Mouse (Mus musculus): ENCODE measurements around the gene Map3k11. TPM values are rescaled to one million over a fixed set of nuclear protein-coding genes. Genes with fewer than 3 reads are reported as not detected.
A peak's percentile ranks its signal among the peaks of the same experiment; 100 is the strongest.

The Map3k11 gene
- polyA plus RNA-seq, 1 experiment from 2014 or later, result 29.9 TPM

DNA sequence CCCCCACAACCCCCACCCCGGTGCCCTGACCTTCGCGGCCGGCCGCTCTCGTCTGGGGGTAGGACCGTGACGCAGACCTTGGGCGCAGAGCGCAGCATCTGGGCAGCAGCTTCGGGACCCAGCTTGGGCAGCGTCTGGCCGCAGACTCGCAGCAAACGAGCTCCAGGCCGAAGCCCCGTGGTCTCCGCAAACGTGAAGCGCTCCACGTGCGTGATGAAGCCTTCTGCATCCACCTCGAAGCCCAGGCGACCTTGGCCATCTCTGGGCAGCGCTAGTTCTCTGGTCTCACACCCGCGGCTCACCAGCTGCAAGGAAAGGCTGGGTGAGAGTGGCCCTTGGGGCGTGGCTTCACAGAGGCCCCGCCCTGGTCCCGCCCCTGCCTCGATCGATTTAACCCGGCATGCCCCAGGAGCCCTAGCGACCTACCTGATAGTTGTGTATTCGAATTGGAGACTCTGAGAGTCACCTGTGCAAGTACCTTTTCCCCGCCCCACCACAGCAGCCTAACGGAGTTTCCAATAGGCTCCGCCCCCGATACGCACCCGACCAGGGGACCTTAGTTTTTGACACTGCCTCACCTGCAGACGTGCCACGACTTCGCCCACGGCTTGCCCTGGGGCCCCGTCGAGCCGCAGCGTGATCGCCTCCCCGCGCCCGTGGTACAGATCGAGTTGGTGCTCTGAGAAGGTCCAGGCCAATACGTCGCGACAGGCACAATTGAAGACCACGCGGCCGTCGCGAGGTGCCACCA lies 34.4 kb upstream of the Map3k11 start:
- DNase-seq (ENCODE audit: low spot score), result peak; percentile 79
- WGBS, result 5% methylated on average over 62 of the region's 62 CpGs
- Histone ChIP-seq H3K27me3 (ENCODE audit: low read depth, poor library complexity, severe bottlenecking) (peaks cover 59% of the 10 kb centered on the region), H3K27ac (replicated peaks) (peak overlapping the region; percentile 14; the same call in 1 of the 2 replicates), H3K4me3 (peak overlapping the region; percentile 56), H3K36me3 (peaks cover 46% of the 10 kb centered on the region), H3K4me1 (peaks cover 34% of the 10 kb centered on the region), H3K9me3 (replicated peaks) (no peaks in the 10 kb centered on the region)

DNA sequence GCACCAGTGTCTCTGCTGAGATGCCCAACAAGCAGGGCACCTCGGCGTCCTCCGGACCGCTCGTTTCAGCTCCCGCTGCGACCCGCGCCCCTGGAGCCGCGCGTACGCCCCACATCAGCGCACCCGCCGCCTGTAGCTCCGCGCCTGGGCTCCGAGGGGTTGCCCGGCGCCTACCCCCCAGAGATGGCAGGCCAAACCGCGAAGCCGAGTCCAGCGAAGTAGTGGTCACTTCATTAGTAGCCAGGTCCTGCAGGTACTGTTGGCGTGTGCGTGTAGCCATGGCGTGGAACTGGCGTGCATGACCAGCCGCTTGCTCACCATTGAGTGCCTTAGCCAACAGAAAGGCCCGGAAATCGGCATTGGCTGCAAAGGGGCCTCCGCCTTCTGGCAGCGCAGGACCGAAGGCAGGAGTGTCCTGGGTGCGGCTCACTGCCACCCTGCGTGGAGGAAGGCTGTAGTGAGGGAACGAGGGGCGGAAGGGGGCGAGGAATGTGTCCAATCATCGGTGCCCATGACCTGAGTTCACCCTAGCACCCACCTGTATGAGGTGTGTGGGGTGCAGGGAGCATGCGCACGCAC lies 33.7 kb upstream of the Map3k11 start:
- H3K27me3 ChIP-seq (ENCODE audit: low read depth, poor library complexity, severe bottlenecking), result peaks cover 59% of the 10 kb centered on the region
- H3K4me1 ChIP-seq, result peaks cover 27% of the 10 kb centered on the region
- H3K9me3 ChIP-seq (replicated peaks), result no peaks in the 10 kb centered on the region
- WGBS, result 5% methylated on average over 43 of the region's 43 CpGs
- DNase-seq (ENCODE audit: low spot score), result peak; percentile 35
- H3K4me3 ChIP-seq, result peak overlapping the region; percentile 56
- H3K36me3 ChIP-seq, result peaks cover 50% of the 10 kb centered on the region
- peak overlapping the region; percentile 14; the same call in 1 of the 2 replicates for H3K27ac ChIP-seq (replicated peaks)

DNA sequence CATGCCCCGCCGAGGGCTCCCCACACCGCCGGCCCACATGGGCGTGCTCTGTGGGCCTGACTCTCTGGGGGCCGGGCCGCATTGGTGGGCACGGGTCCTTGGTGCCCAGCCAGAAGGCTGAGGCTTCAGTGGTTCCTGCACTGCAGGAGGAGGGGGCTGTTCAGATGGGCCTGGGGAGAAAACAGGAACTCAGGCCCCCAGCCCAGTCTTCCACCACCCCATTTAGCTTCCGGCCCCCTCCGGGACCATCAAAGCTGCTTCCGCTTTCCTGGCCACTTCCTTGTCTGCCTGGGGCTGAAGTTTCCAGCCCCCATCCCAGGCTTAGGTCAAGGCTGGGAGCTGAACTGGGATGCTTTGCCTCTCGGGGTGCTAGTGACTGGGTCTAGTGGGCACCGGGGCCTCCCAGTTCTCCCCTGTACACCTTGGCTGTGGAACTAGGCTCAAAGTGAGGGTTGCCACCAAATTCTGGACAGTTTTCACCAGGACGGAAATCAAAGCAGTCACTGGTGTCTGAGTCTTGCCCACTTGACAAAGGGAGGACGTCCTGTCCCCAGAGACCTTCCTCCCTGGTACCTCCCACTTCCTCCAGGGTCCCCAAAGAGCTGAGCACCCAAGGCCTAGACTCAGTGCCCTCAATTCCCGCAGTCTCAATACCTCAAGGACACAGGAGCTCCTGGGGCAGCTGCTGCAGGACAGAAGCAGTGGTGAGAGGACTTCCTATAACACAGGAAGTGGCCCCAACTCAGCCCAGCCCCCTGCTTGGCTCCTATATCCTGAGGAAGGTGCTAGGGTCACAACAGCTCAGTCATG lies 27.4 kb upstream of the Map3k11 start:
- Histone ChIP-seq H3K4me3 (peak overlapping the region; percentile 23; the same call in 1 of the 2 replicates), H3K27me3 (ENCODE audit: low read depth, poor library complexity, severe bottlenecking) (peaks cover 10% of the 10 kb centered on the region), H3K36me3 (peaks cover 37% of the 10 kb centered on the region), H3K9me3 (replicated peaks) (no peaks in the 10 kb centered on the region), H3K27ac (replicated peaks) (peak overlapping the region; percentile 57), H3K4me1 (peaks cover 31% of the 10 kb centered on the region)
- WGBS, result 87% methylated on average over 16 of the region's 16 CpGs
- no peak for DNase-seq (ENCODE audit: low spot score)

DNA sequence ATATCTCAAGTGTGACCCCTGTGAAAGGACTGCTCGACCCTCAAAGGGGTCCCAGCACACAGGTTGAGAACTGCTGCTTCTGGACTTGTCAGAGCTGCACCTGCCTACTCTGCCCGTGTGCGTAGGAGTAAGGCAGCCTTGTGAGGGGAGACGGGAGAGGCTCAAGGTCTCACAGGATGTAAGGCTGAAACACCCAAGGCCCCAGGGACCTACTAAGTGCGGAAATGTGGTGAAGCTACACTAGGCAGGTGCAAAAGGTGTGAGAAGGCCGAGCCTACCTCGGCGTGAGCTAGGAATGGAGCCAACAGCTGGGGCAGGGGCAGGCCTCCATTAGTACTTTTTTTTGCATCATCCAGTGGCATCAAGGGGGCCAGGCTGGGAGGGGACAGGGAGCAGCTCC lies 26.2 kb upstream of the Map3k11 start:
- H3K36me3 ChIP-seq, result peaks cover 40% of the 10 kb centered on the region
- H3K4me1 ChIP-seq, result peaks cover 31% of the 10 kb centered on the region
- peak overlapping the region; percentile 82 for H3K27ac ChIP-seq (replicated peaks)
- H3K27me3 ChIP-seq (ENCODE audit: low read depth, poor library complexity, severe bottlenecking), result no peaks in the 10 kb centered on the region
- H3K9me3 ChIP-seq (replicated peaks), result no peaks in the 10 kb centered on the region
- DNase-seq (ENCODE audit: low spot score), result no peak
- WGBS, result 86% methylated on average over 8 of the region's 8 CpGs
- H3K4me3 ChIP-seq, result peak overlapping the region; percentile 57

DNA sequence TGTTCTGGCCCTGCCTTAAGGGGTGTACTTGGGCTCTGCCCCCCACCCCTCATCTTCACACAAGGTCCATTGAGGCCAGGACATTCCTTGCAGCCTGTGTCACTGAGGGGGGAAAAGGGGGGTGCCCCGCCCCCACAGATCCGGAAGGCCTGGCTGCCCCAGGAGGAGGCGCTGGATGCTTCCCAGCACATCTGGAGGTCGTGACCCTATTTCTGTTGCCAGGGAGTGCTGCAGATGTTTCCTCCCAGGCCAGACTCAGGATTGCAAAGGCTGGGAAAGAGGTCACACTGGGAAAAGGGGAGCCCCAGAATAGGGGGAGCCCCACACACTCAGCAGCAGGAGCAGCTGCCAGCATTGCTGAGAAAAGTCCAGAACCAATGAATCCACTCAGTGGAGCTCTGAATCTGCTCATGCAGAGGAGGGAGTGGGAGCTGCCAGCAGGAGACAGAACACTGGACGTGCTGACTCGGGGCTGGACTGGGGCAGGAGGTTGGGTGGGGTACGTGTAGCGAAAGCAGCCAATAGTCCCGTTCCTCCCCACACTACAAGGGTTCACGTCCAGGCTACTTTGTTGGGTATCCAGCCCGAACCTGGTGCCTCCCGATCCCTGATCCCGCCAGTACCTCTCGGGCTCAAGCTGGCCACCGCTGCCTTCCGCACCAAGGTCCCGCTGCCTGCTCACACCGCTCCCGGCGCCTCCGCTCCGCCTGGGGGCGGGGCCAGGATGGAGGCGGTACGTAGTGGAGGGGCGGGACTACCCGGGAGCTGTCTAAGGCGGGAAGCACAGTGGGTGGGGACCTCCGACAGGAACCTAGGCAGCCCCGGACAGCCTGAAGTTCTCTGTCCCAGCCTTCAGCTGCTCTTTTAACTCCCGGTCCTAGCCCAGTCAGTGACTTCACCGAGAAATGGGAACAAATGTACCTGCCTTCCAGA lies 25.3 kb upstream of the Map3k11 start, which contains the start of gene Sipa1:
Gene Sipa1 (minus strand): TSS at position 727 of the 933 bp plus-strand sequence.
- H3K27ac ChIP-seq (replicated peaks), result peak within 1 kb of the TSS; percentile 82
- DNase-seq (ENCODE audit: low spot score), result peak; percentile 89
- WGBS, result under 1% methylated on average over 32 of the region's 32 CpGs
- H3K4me1 ChIP-seq, result peaks cover 31% of the 10 kb centered on the region
- H3K36me3 ChIP-seq, result peaks cover 46% of the 10 kb centered on the region
- no peaks in the 10 kb centered on the region for H3K27me3 ChIP-seq (ENCODE audit: low read depth, poor library complexity, severe bottlenecking)
- H3K9me3 ChIP-seq (replicated peaks), result no peaks in the 10 kb centered on the region
- H3K4me3 ChIP-seq, result peak within 1 kb of the TSS; percentile 57

DNA sequence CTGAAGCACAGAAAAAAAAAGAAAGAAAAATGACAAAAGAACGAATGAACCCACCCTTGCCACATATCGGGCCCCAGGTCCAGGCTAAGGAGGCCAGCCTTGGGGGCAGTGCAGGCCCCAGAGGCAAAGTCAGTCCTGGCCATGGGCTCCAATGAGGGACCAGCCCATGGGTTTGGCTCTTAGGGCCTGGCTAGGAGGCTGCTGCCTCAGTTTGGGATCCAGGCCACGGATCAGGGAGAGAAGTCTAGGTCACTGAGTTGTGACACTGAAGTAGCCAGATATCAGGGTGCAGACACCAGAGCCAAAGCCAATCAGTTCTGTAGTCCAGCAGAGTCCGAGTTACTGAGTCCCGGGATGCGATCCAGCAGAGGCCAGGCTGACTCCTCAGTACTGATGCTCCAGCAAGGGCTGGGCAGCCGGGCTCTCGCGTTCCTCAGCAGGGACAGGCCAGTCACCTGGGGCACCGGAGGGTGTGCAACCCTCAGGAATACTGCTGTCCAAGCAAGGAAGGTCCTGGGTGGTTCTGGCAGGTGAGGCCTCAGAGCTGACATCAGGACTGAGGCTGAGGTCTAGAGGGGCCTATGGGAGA lies 23.8 kb upstream of the Map3k11 start:
- H3K27me3 ChIP-seq (ENCODE audit: low read depth, poor library complexity, severe bottlenecking), result no peaks in the 10 kb centered on the region
- H3K4me1 ChIP-seq, result peaks cover 31% of the 10 kb centered on the region
- no peak for DNase-seq (ENCODE audit: low spot score)
- 0 out of 2 replicates have a peak overlapping the region, but pooled peaks have one; percentile 23 for H3K27ac ChIP-seq (replicated peaks)
- no peak overlapping the region; the same call in 1 of the 2 replicates for H3K4me3 ChIP-seq
- WGBS, result 92% methylated on average over 10 of the region's 10 CpGs
- no peaks in the 10 kb centered on the region for H3K9me3 ChIP-seq (replicated peaks)
- peaks cover 54% of the 10 kb centered on the region for H3K36me3 ChIP-seq

DNA sequence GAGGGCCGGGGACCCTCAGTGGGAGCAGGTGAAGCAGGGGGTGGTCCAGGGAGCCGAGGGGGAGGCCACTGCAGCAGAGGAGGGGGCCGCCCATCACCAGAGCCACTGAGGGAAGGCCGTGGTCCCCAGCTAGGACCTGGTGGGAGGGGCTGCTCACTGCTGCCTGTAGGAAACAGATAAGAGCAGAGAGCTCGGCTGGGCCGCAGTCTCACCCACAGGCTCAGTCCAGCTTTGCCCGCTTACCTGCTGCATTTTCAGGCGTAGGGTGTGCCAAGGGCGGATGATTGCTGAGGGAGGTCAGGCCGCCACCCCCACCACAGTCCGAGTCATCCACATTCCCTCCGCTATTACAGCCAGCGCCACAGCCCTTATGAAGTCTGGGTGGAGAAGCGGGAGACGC lies 23.1 kb upstream of the Map3k11 start:
- no peak for DNase-seq (ENCODE audit: low spot score)
- 91% methylated on average over 15 of the region's 15 CpGs for WGBS
- no peaks in the 10 kb centered on the region for H3K27me3 ChIP-seq (ENCODE audit: low read depth, poor library complexity, severe bottlenecking)
- peaks cover 61% of the 10 kb centered on the region for H3K36me3 ChIP-seq
- peak overlapping the region; percentile 55; the same call in 1 of the 2 replicates for H3K27ac ChIP-seq (replicated peaks)
- no peak overlapping the region for H3K4me3 ChIP-seq
- peaks cover 31% of the 10 kb centered on the region for H3K4me1 ChIP-seq
- no peaks in the 10 kb centered on the region for H3K9me3 ChIP-seq (replicated peaks)

DNA sequence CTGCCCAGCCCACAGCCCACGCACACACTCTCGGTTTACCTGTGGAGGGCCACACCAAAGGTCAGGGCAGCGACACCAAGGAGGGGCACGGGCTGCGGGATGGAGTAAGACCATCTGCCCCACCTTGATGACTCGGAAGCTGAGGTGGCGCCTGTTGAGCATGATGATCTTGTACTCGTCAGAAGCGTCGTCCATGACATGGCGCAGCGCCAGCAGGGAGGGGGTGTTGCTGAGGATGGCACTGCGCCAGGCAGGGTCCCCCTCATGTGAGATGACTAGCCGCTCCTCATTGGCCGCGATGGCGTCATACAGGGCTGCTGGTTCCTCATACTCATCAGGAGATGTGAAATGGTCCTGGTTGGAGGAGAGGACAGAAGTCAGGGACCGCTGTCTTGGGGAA lies 22.2 kb upstream of the Map3k11 start:
- Histone ChIP-seq H3K4me1 (peaks cover 28% of the 10 kb centered on the region), H3K9me3 (replicated peaks) (no peaks in the 10 kb centered on the region), H3K4me3 (peak overlapping the region; percentile 14; the same call in 1 of the 2 replicates), H3K27me3 (ENCODE audit: low read depth, poor library complexity, severe bottlenecking) (no peaks in the 10 kb centered on the region), H3K36me3 (peaks cover 71% of the 10 kb centered on the region), H3K27ac (replicated peaks) (no peak overlapping the region)
- WGBS, result 97% methylated on average over 18 of the region's 18 CpGs
- DNase-seq (ENCODE audit: low spot score), result no peak

DNA sequence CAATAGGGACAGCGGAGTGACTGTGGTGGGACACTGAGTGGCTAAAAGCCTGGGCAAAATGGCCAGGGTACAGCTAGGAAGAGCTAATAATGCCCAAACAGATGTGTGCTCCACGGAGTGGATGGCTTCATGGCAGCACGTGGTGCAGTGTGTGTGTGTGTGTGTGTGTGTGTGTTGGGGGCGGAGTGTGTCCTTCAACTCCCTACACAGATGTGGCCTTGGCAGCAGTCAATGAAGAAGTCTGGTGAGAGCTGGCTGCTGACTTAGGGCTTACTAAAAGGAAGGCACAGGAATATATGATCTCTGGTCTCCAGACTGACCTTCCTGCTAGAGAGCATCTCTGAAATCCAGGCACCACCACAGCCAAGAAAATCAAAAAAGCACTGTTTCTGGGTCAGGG lies 20.2 kb upstream of the Map3k11 start:
- Histone ChIP-seq H3K9me3 (replicated peaks) (no peaks in the 10 kb centered on the region), H3K4me3 (no peak overlapping the region), H3K27ac (replicated peaks) (no peak overlapping the region), H3K27me3 (ENCODE audit: low read depth, poor library complexity, severe bottlenecking) (no peaks in the 10 kb centered on the region), H3K4me1 (peaks cover 16% of the 10 kb centered on the region), H3K36me3 (peaks cover 90% of the 10 kb centered on the region)
- 94% methylated on average over 4 of the region's 4 CpGs for WGBS
- no peak for DNase-seq (ENCODE audit: low spot score)

DNA sequence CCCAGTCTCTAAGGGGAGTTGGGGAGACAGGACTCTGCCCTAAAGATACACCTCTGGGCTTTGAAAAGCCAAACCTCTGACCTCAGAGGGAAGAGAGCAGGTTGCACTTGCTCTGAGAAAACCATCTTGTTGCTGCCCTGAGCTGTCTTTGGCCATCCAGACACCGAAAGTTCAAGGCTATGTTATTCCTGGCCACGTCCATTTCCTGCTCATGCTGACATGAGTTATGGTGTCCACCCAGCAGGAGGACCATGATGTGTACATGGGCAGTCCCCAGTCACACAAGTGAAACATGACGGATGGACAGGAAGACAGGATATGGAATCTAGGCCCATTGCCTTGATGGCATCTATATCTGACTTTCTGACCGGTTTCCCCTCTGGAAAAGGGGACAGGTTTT lies 8.1 kb upstream of the Map3k11 start:
- Histone ChIP-seq H3K9me3 (replicated peaks) (no peaks in the 10 kb centered on the region), H3K4me3 (no peak overlapping the region), H3K36me3 (peaks cover 98% of the 10 kb centered on the region), H3K4me1 (no peaks in the 10 kb centered on the region), H3K27ac (replicated peaks) (no peak overlapping the region), H3K27me3 (ENCODE audit: low read depth, poor library complexity, severe bottlenecking) (no peaks in the 10 kb centered on the region)
- no peak for DNase-seq (ENCODE audit: low spot score)
- 91% methylated on average over 4 of the region's 4 CpGs for WGBS

DNA sequence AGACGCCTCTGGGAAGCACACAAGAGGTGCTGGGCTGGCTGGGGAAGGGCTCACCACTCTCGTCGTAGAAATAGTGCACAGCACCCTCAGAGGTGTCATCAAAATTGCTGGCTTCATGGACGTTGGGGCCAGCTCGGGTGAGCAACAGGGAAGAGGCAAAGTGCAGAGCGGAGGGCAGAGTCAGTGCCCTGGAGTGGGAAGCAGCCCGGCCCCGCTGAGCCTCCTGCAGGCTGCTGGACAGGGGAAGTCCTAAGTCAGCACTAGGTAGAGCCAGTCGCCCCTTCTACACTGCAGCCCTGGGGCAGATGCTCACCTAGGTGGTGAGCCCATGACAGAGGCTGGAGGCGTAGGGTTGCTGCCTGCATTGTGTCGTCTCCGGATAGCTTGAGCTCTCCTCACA lies 4.3 kb upstream of the Map3k11 start:
- no peaks in the 10 kb centered on the region for H3K27me3 ChIP-seq (ENCODE audit: low read depth, poor library complexity, severe bottlenecking)
- WGBS, result 93% methylated on average over 12 of the region's 12 CpGs
- peaks cover 15% of the 10 kb centered on the region for H3K4me1 ChIP-seq
- no peak for DNase-seq (ENCODE audit: low spot score)
- no peak overlapping the region; the same call in 1 of the 2 replicates for H3K4me3 ChIP-seq
- H3K27ac ChIP-seq (replicated peaks), result no peak overlapping the region
- H3K36me3 ChIP-seq, result peaks cover 80% of the 10 kb centered on the region
- no peaks in the 10 kb centered on the region for H3K9me3 ChIP-seq (replicated peaks)
